Mouse (Mus musculus): ENCODE results near the gene Gm10644. TPM values are rescaled to one million over a fixed set of nuclear protein-coding genes. Genes with fewer than 3 reads are reported as not detected.

Gene Gm10644
- polyA plus RNA-seq, 1 experiment from 2014 or later: 0.61 TPM

DNA sequence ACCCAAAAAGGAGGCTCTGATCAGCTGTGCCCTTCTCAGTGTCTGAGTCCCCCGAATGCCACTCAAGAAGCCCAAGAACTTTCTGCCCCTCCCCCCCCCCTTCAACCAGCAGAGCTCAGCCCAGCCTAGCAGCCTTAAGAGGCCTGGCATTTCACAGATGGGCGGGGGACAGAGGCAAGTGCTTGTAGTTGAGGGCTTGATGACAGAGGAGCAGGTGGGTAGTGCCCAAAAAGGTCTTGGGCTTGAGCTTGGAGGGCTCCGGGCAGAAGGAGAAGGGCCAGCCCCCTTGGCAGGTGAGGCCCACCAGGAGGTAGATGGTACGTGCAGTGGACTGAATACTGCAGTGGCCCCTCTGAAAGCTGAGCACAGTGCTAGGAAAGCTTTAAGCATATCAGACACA lies 19.5 kb upstream of the Gm10644 start:
- Histone ChIP-seq H3K27me3 (ENCODE audit: control insufficient read depth, insufficient read depth, low read length) (no peaks in the 10 kb centered on the region), H3K36me3 (ENCODE audit: control insufficient read depth, insufficient read depth, low read length) (no peaks in the 10 kb centered on the region), H3K4me2 (peak overlapping the region; percentile 99; the same call in 1 of the 2 replicates), H3K9me3 (ENCODE audit: control insufficient read depth, low read length) (no peaks in the 10 kb centered on the region), H3K27ac (ENCODE audit: low read depth, low read length) (no peak overlapping the region), H3K4me3 (ENCODE audit: low read depth, low read length) (no peak overlapping the region), H3K9ac (ENCODE audit: low read length) (no peak overlapping the region; the same call in 1 of the 2 replicates), H3K4me1 (ENCODE audit: control insufficient read depth, insufficient read depth, low read length) (peaks cover 20% of the 10 kb centered on the region)
- no peak for DNase-seq (ENCODE audit: low spot score, missing footprints)
- WGBS: 82% methylated on average over 4 of the region's 4 CpGs
- no peak for ATAC-seq (ENCODE audit: low FRiP score)

DNA sequence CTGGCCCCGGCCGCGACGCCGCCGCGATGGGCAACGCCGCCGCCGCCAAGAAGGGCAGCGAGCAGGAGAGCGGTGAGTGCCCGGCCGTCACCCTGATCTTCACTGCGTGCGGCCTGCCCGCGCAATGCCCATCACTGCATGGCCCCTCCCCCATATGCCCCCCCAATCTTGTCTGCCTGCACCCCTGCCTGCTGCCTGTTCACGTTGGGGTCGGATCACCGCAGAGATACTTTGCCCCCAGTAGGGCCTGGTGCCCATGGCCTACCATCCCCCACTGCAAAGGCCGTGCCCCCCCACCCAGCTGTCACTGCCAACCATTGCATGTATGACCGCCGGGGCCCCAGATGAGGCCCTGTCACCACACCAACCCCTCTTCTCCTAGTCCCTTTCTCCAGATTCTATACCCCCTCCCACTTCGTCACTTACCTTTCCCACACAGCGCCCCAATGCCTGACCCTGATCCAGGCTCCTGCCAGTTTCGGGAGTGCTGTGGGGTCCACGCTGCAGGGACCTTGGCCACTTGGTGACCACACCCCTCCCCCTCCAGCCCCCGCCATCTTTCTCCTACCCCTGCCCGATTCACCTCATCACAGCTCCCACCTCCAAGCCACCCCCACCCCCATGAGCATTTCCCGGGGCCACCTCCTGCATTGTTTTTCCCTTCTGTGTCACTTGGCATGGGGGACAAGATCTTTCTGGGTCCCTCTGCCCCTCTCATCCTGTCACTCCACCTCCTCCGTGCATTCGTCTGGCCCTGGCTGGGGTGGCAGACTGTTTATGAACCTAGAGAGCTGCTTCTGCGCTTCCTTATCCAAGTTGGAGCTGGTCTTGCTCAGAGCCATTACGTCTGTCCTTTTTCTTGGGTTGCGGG lies 18.4 kb upstream of the Gm10644 start:
- peak; percentile 90 for DNase-seq (ENCODE audit: low spot score, missing footprints)
- no peak; the same call in 1 of the 2 replicates for ATAC-seq (ENCODE audit: low FRiP score)
- Histone ChIP-seq H3K4me2 (peak overlapping the region; percentile 99), H3K4me3 (ENCODE audit: low read depth, low read length) (peak overlapping the region; percentile 92), H3K27me3 (ENCODE audit: control insufficient read depth, insufficient read depth, low read length) (no peaks in the 10 kb centered on the region), H3K27ac (ENCODE audit: low read depth, low read length) (peak overlapping the region; percentile 25; the same call in 1 of the 2 replicates), H3K9me3 (ENCODE audit: control insufficient read depth, low read length) (no peaks in the 10 kb centered on the region), H3K36me3 (ENCODE audit: control insufficient read depth, insufficient read depth, low read length) (peaks cover 2% of the 10 kb centered on the region; the same call in 1 of the 2 replicates), H3K4me1 (ENCODE audit: control insufficient read depth, insufficient read depth, low read length) (peaks cover 20% of the 10 kb centered on the region), H3K9ac (ENCODE audit: low read length) (peak overlapping the region; percentile 92)
- 4% methylated on average over 32 of the region's 37 CpGs for WGBS

DNA sequence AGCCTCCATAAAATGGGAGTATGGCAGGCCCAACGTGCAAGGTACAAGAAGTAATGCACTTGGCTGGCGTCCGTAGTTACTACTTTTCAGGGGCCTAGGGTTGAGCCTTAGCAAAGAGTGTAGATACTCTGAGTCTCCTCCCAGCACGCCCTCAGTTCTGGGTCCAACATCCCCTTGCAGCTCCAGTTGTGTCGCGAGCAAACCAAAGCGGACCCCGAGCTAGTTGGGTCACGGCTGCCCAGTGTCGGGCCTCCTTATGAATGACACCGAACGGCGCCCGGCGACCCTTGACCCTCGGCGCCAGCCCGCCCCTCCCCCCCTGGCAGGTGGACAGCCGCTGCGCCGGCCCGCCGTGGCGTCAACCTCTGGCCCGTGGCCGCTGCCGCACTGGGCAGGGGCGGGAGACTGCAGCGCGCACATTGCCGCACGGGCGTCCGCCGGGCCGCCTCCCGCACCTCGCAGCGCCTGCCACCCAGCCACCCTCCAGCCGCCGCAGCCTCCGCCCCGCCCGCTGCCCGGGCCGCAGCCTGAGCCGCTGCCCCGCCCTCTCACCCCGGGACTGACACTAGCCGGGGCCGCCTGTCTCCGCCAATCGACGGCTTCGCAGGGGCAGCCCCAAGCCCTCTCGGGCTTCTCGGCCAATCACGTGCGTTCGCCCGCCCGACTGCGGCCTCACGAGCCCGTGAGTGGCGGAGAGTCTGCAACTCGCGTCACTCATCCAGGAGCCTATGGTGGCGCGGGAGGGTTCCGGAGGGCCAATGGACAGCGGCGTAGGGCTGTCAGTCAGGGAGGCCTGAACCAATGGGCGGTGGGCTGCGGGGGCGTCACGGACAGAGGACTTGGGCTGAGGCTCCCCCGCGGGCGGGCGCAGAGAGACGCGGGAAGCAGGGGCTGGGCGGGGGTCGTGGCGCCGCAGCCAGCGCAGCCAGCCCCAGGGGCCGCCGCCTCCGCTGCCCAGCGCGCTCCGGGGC lies 17.4 kb upstream of the Gm10644 start, which contains the start of gene Prkaca:
Gene Prkaca, plus strand, starts transcription at position 844 of the 971 bp plus-strand sequence.
- DNase-seq (ENCODE audit: low spot score, missing footprints) (peak; percentile 99), ATAC-seq (ENCODE audit: low FRiP score) (peak; percentile 100)
- Histone ChIP-seq H3K36me3 (ENCODE audit: control insufficient read depth, insufficient read depth, low read length) (peaks cover 6% of the 10 kb centered on the region; the same call in 1 of the 2 replicates), H3K4me2 (peak within 1 kb of the TSS; percentile 99), H3K4me3 (ENCODE audit: low read depth, low read length) (peak within 1 kb of the TSS; percentile 92), H3K9ac (ENCODE audit: low read length) (peak within 1 kb of the TSS; percentile 92), H3K27ac (ENCODE audit: low read depth, low read length) (peak within 1 kb of the TSS; percentile 68), H3K9me3 (ENCODE audit: control insufficient read depth, low read length) (no peaks in the 10 kb centered on the region), H3K4me1 (ENCODE audit: control insufficient read depth, insufficient read depth, low read length) (peaks cover 20% of the 10 kb centered on the region), H3K27me3 (ENCODE audit: control insufficient read depth, insufficient read depth, low read length) (no peaks in the 10 kb centered on the region)
- WGBS: under 1% methylated on average over 83 of the region's 94 CpGs

DNA sequence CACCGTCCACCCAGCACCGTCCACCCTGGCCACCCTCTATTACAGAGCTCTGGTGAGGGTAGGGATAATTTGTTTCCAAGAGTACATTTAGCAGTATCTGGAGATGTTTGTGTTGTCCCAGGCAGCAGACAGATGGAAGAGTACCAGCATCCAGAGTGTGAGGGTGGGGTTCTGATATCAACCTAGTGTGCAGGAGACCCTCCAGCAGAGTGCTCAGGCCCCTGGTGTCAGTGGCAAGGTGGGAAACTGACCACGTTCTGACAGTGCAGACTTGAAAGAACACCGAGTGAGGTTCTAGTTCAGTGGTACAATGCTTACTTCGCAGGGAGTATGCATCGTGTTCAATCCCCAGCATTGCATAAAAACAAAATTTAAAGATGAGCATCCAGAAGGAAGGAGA lies 16.7 kb upstream of the Gm10644 start:
- no peak for ATAC-seq (ENCODE audit: low FRiP score)
- peak overlapping the region; percentile 72; the same call in 1 of the 2 replicates for H3K9ac ChIP-seq (ENCODE audit: low read length)
- peaks cover 20% of the 10 kb centered on the region for H3K4me1 ChIP-seq (ENCODE audit: control insufficient read depth, insufficient read depth, low read length)

DNA sequence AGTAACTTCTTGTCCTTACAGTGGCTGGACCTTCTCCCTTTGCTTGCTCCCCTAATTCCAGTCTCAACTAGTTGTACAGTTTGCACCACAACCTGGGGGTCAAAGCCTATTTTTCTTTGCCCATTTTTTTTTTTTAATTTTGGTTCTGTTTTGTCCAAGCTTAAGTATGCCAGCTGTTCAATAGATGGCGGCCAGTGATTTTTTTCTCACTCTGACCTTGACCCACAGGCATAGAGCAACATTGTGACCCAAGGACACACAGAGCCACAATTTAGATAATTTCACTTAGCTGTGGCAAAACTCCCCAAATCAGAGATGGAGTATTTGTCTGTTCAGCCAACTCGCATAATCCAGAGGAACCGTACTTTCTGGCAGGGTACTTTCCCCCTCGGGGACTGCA lies 16.1 kb upstream of the Gm10644 start:
- no peaks in the 10 kb centered on the region for H3K27me3 ChIP-seq (ENCODE audit: control insufficient read depth, insufficient read depth, low read length)
- H3K27ac ChIP-seq (ENCODE audit: low read depth, low read length): no peak overlapping the region
- ATAC-seq (ENCODE audit: low FRiP score) (no peak), DNase-seq (ENCODE audit: low spot score, missing footprints) (no peak)
- no peak overlapping the region for H3K4me2 ChIP-seq
- no peak overlapping the region for H3K9ac ChIP-seq (ENCODE audit: low read length)
- no peak overlapping the region for H3K4me3 ChIP-seq (ENCODE audit: low read depth, low read length)
- no peaks in the 10 kb centered on the region for H3K9me3 ChIP-seq (ENCODE audit: control insufficient read depth, low read length)
- peaks cover 6% of the 10 kb centered on the region; the same call in 1 of the 2 replicates for H3K36me3 ChIP-seq (ENCODE audit: control insufficient read depth, insufficient read depth, low read length)
- WGBS: 91% methylated on average over 4 of the region's 4 CpGs
- H3K4me1 ChIP-seq (ENCODE audit: control insufficient read depth, insufficient read depth, low read length): peaks cover 20% of the 10 kb centered on the region

More for the DNA sequence above, 16.7 kb upstream of the Gm10644 start:
- DNase-seq (ENCODE audit: low spot score, missing footprints): no peak
- H3K9me3 ChIP-seq (ENCODE audit: control insufficient read depth, low read length): no peaks in the 10 kb centered on the region
- WGBS: 73% methylated on average over 6 of the region's 6 CpGs
- H3K27me3 ChIP-seq (ENCODE audit: control insufficient read depth, insufficient read depth, low read length): no peaks in the 10 kb centered on the region
- H3K27ac ChIP-seq (ENCODE audit: low read depth, low read length): no peak overlapping the region; the same call in 1 of the 2 replicates
- peaks cover 6% of the 10 kb centered on the region; the same call in 1 of the 2 replicates for H3K36me3 ChIP-seq (ENCODE audit: control insufficient read depth, insufficient read depth, low read length)
- peak overlapping the region; percentile 85 for H3K4me2 ChIP-seq
- H3K4me3 ChIP-seq (ENCODE audit: low read depth, low read length): peak overlapping the region; percentile 92; the same call in 1 of the 2 replicates

DNA sequence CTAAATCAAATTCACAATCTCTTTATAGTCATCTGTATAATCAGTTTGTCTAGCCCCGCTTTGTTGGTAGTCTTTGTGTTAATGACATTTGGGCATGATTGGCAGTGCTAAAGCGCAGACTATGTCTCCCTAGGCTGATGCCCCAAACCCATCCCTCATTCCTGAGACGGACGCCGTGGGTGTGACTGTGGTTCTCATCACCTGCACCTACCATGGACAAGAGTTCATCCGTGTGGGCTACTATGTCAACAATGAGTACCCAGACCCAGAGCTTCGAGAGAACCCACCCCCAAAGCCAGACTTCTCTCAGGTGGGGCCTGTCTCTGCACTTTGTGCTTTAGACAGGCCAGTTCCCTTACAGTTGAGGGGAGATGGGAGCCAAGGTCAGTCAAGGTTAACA lies 12.7 kb upstream of the Gm10644 start:
- H3K4me2 ChIP-seq: no peak overlapping the region
- DNase-seq (ENCODE audit: low spot score, missing footprints) (no peak), ATAC-seq (ENCODE audit: low FRiP score) (no peak)
- no peak overlapping the region for H3K9ac ChIP-seq (ENCODE audit: low read length)
- peaks cover 7% of the 10 kb centered on the region for H3K4me1 ChIP-seq (ENCODE audit: control insufficient read depth, insufficient read depth, low read length)
- 95% methylated on average over 7 of the region's 7 CpGs for WGBS
- no peak overlapping the region for H3K27ac ChIP-seq (ENCODE audit: low read depth, low read length)
- peaks cover 6% of the 10 kb centered on the region for H3K36me3 ChIP-seq (ENCODE audit: control insufficient read depth, insufficient read depth, low read length)
- H3K4me3 ChIP-seq (ENCODE audit: low read depth, low read length): no peak overlapping the region
- H3K9me3 ChIP-seq (ENCODE audit: control insufficient read depth, low read length): no peaks in the 10 kb centered on the region
- H3K27me3 ChIP-seq (ENCODE audit: control insufficient read depth, insufficient read depth, low read length): no peaks in the 10 kb centered on the region

DNA sequence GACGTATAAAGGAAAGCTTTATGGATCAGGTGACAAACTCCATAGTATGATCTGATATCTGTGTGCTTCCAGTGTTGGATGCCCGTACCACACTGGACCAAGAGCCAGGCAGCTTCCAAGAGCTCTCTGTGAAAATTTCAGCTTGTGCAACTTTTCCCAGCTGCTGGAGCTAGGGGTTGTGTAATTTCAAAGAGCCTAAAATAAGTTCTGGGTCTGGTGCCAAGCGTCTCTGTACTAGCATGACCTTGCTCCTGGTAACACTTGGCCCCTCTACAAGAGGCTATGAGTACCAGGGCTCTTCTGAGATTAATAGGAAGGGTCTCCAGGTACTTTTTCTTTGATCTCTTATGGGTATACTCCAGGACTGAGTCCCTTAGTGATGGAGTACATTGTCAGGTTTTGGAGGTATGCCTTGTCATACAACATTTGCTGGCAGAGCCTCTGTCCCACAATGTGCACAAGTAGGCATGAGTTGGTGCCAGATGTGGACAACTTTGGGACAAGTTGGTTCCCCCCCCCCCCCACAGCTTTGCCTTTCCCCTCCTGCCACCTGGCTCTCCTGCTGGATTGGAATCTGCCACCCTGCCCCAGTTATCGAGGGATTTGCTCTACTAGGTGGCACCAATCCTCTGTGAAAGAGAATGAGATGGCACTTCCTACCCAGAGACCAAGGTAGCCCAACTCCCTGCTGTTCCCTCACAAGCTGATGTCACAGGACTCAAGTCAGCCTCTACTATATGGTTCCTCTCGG lies 9.2 kb upstream of the Gm10644 start:
- Histone ChIP-seq H3K9ac (ENCODE audit: low read length) (no peak overlapping the region), H3K36me3 (ENCODE audit: control insufficient read depth, insufficient read depth, low read length) (peaks cover 6% of the 10 kb centered on the region), H3K4me3 (ENCODE audit: low read depth, low read length) (no peak overlapping the region), H3K27ac (ENCODE audit: low read depth, low read length) (no peak overlapping the region), H3K9me3 (ENCODE audit: control insufficient read depth, low read length) (no peaks in the 10 kb centered on the region), H3K27me3 (ENCODE audit: control insufficient read depth, insufficient read depth, low read length) (no peaks in the 10 kb centered on the region), H3K4me1 (ENCODE audit: control insufficient read depth, insufficient read depth, low read length) (no peaks in the 10 kb centered on the region), H3K4me2 (no peak overlapping the region)
- DNase-seq (ENCODE audit: low spot score, missing footprints) (no peak), ATAC-seq (ENCODE audit: low FRiP score) (no peak)
- 89% methylated on average over 5 of the region's 5 CpGs for WGBS

DNA sequence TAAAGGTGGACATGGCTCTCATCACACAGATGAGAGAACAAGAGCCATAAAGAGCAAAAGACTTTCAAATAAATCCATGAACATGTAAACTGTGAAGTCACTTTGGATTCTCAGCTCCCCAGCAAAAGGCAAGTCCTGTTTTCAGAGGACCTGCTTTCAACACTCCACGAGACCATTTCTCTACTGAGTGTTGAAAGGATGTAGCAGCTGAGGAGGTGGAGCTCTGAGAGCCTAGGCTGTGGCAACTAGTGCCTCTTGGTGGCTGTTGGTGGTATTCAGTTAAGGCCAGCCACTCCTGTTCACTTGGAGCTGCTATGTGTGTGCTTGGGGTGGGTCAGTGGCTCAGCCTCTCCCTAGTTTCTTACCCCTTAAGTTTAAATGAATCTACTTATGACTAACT lies 1.8 kb upstream of the Gm10644 start:
- WGBS: 23% methylated on average over 1 of the region's 1 CpGs
- ATAC-seq (ENCODE audit: low FRiP score) (no peak), DNase-seq (ENCODE audit: low spot score, missing footprints) (no peak)
- 0 out of 2 replicates have a peak overlapping the region, but pooled peaks have one; percentile 51 for H3K4me3 ChIP-seq (ENCODE audit: low read depth, low read length)
- H3K4me2 ChIP-seq: peak overlapping the region; percentile 67
- H3K27me3 ChIP-seq (ENCODE audit: control insufficient read depth, insufficient read depth, low read length): no peaks in the 10 kb centered on the region
- no peak overlapping the region; the same call in 1 of the 2 replicates for H3K9ac ChIP-seq (ENCODE audit: low read length)
- no peaks in the 10 kb centered on the region for H3K36me3 ChIP-seq (ENCODE audit: control insufficient read depth, insufficient read depth, low read length)
- no peaks in the 10 kb centered on the region for H3K9me3 ChIP-seq (ENCODE audit: control insufficient read depth, low read length)
- peaks cover 10% of the 10 kb centered on the region for H3K4me1 ChIP-seq (ENCODE audit: control insufficient read depth, insufficient read depth, low read length)
- H3K27ac ChIP-seq (ENCODE audit: low read depth, low read length): no peak overlapping the region
